Mouse (Mus musculus) olfactory bulb, adult 2 months (tissue): ENCODE results near the gene Ddx25.

Experiments
- CTCF ChIP-seq: fragments of 200-500 bp; IDR thresholded peaks from 2 replicates; pipeline ENCODE4 v1.5.1; 2012; ENCODE audit warnings: low read depth, mild to moderate bottlenecking, low read length, moderate library complexity; ENCODE audit not compliant: insufficient read depth
- POLR2A ChIP-seq: fragments of 200-500 bp; IDR thresholded peaks from 2 replicates; pipeline ENCODE4 v1.6.1; 2012; ENCODE audit warnings: mild to moderate bottlenecking, low read depth, low read length, moderate library complexity; ENCODE audit not compliant: insufficient read depth

DNA sequence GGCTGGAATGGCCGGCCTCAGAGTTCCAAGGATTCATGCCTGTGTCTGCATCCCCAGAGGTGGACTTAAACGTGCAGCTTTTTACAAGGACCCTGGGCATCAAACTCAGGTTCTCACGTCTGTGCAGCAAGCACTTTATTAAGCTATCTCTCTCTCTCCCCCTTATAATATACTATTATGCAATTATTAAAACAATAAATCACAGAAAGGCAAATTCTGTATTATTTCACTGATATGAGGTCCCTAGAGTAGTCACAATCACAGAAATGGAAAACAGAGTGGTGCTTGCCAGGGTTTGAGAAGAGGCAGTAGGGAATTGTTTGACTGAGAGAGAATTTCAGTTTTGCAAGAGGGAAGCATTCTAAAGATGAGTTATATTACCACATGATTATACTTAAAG lies 29.2 kb downstream of the Ddx25 start:
- no peak for TF ChIP-seq POLR2A
- TF ChIP-seq CTCF, result no peak
